Mouse (Mus musculus) CH12.LX (cell line): ENCODE data around the gene Klk8. TPM values are rescaled to one million over a fixed set of nuclear protein-coding genes. Genes with fewer than 3 reads are reported as not detected.

Source experiments
- DNase-seq: peaks from one replicate; pipeline ENCODE4 v3.0.0-alpha.2; 2013; ENCODE audit errors: extremely low read depth
- H3K27ac ChIP-seq: 2 replicates; pipeline ENCODE4 v1.5.1; 2012; ENCODE audit warnings: low read depth, mild to moderate bottlenecking, control low read depth, moderate library complexity; ENCODE audit not compliant: insufficient read depth
- H3K27me3 ChIP-seq: replicated peaks from 2 replicates; pipeline ENCODE3; 2012; ENCODE audit warnings: inconsistent platforms
- H3K36me3 ChIP-seq, 2 experiments: replicated peaks in 1 of 2; 2 replicates each; pipeline versions ENCODE3 to v1.6.1; 2012; ENCODE audit warnings: inconsistent platforms in 1 of 2, low read length in 1 of 2, mild to moderate bottlenecking in 1 of 2, mixed read lengths in 1 of 2, moderate library complexity in 1 of 2; ENCODE audit not compliant: control insufficient read depth in 1 of 2, insufficient read depth in 1 of 2
- H3K4me1 ChIP-seq, 2 experiments: 2 replicates each; pipeline ENCODE4 v1.6.1; 2012; ENCODE audit warnings: inconsistent platforms in 1 of 2, moderate library complexity in 1 of 2; ENCODE audit not compliant: insufficient read depth in 2 of 2, control insufficient read depth in 1 of 2
- H3K4me2 ChIP-seq: 2 replicates; pipeline ENCODE4 v1.6.1; 2012; ENCODE audit warnings: low read depth, mild to moderate bottlenecking, control low read depth; ENCODE audit not compliant: poor library complexity, insufficient read depth, severe bottlenecking
- H3K4me3 ChIP-seq, 3 experiments: fragments of 150-350 bp in 1 of 3; sonication (generic) in 1 of 3; replicated peaks in 1 of 3; 2 replicates each; pipeline versions ENCODE3 to v1.5.1; 2011 to 2012; ENCODE audit warnings: low read depth in 2 of 3, low read length in 2 of 3, mild to moderate bottlenecking in 2 of 3, moderate library complexity in 2 of 3, control low read depth in 1 of 3, improper control_type of control experiment in 1 of 3, inconsistent platforms in 1 of 3, mixed read lengths in 1 of 3; ENCODE audit not compliant: poor library complexity in 1 of 3
- H3K79me2 ChIP-seq: replicated peaks from 2 replicates; pipeline ENCODE4 v1.6.1; 2012; ENCODE audit warnings: mild to moderate bottlenecking, moderate library complexity; ENCODE audit not compliant: control insufficient read depth, poor library complexity, insufficient read depth, severe bottlenecking; ENCODE audit errors: extremely low read depth
- H3K9ac ChIP-seq: 2 replicates; pipeline ENCODE4 v1.6.1; 2012; ENCODE audit warnings: low read depth, mild to moderate bottlenecking, control low read depth, moderate library complexity; ENCODE audit not compliant: insufficient read depth
- H3K9me3 ChIP-seq: replicated peaks from 2 replicates; pipeline ENCODE3; 2012; ENCODE audit warnings: low read length, inconsistent platforms, mixed read lengths
- E2F4 ChIP-seq: IDR thresholded peaks from 2 replicates; pipeline ENCODE4 v1.6.1; 2011; ENCODE audit warnings: low read depth, low read length, improper control_type of control experiment; ENCODE audit not compliant: insufficient replicate concordance
- ELF1 ChIP-seq: IDR thresholded peaks from 2 replicates; pipeline ENCODE4 v1.6.1; 2014; ENCODE audit warnings: low read depth, mild to moderate bottlenecking, inconsistent platforms, low read length, improper control_type of control experiment
- GABPA ChIP-seq: IDR thresholded peaks from 2 replicates; pipeline ENCODE4 v1.6.1; 2012; ENCODE audit warnings: low read depth, low read length, improper control_type of control experiment, inconsistent platforms; ENCODE audit not compliant: insufficient replicate concordance
- IRF4 ChIP-seq: IDR thresholded peaks from 2 replicates; pipeline ENCODE4 v1.6.1; 2014; ENCODE audit warnings: low read depth, mild to moderate bottlenecking, inconsistent platforms, low read length, improper control_type of control experiment
- JUN ChIP-seq: IDR thresholded peaks from 2 replicates; pipeline ENCODE4 v1.6.1; 2011; ENCODE audit warnings: low read depth, mild to moderate bottlenecking, low read length, improper control_type of control experiment, moderate library complexity; ENCODE audit not compliant: insufficient read depth
- JUND ChIP-seq: conservative IDR thresholded peaks from 2 replicates; pipeline ENCODE4 v1.6.1; 2011; ENCODE audit warnings: low read depth, low read length, improper control_type of control experiment
- KAT2A ChIP-seq: IDR thresholded peaks from 2 replicates; pipeline ENCODE4 v1.6.1; 2012; ENCODE audit warnings: low read length, improper control_type of control experiment, inconsistent platforms; ENCODE audit not compliant: insufficient replicate concordance
- MAFK ChIP-seq: IDR thresholded peaks from 2 replicates; pipeline ENCODE4 v1.6.1; 2011; ENCODE audit warnings: low read length, improper control_type of control experiment; ENCODE audit not compliant: insufficient replicate concordance
- MAZ ChIP-seq: IDR thresholded peaks from 2 replicates; pipeline ENCODE4 v1.6.1; 2012; ENCODE audit warnings: low read depth, mild to moderate bottlenecking, inconsistent platforms, low read length, improper control_type of control experiment, moderate library complexity
- MEF2A ChIP-seq: IDR thresholded peaks from 2 replicates; pipeline ENCODE4 v1.6.1; 2014; ENCODE audit warnings: low read depth, mild to moderate bottlenecking, inconsistent platforms, low read length, improper control_type of control experiment, borderline replicate concordance
- MYC ChIP-seq: IDR thresholded peaks from 2 replicates; pipeline ENCODE4 v1.6.1; 2011; ENCODE audit warnings: low read depth, mild to moderate bottlenecking, improper control_type of control experiment, low read length
- NRF1 ChIP-seq: IDR thresholded peaks from 2 replicates; pipeline ENCODE4 v1.6.1; 2014; ENCODE audit warnings: low read depth, mild to moderate bottlenecking, inconsistent platforms, low read length, improper control_type of control experiment, moderate library complexity
- PAX5 ChIP-seq: IDR thresholded peaks from 2 replicates; pipeline ENCODE4 v1.6.1; 2012; ENCODE audit warnings: low read length, inconsistent platforms, mixed read lengths
- POLR2A ChIP-seq: IDR thresholded peaks from 2 replicates; pipeline ENCODE4 v1.6.1; 2011; ENCODE audit warnings: low read depth, mild to moderate bottlenecking, improper control_type of control experiment, low read length
- POLR2AphosphoS2 ChIP-seq: IDR thresholded peaks from 2 replicates; pipeline ENCODE4 v1.6.1; 2011; ENCODE audit warnings: low read depth, low read length, improper control_type of control experiment
- RCOR1 ChIP-seq: conservative IDR thresholded peaks from 2 replicates; pipeline ENCODE4 v1.6.1; 2012; ENCODE audit warnings: low read depth, mild to moderate bottlenecking, inconsistent platforms, low read length, improper control_type of control experiment
- SMC3 ChIP-seq: IDR thresholded peaks from 2 replicates; pipeline ENCODE4 v1.6.1; 2011; ENCODE audit warnings: low read depth, low read length, improper control_type of control experiment
- TBP ChIP-seq: conservative IDR thresholded peaks from 2 replicates; pipeline ENCODE4 v1.6.1; 2011; ENCODE audit warnings: low read depth, low read length, improper control_type of control experiment
- UBTF ChIP-seq: IDR thresholded peaks from 2 replicates; pipeline ENCODE4 v1.6.1; 2012; ENCODE audit warnings: low read depth, mild to moderate bottlenecking, inconsistent platforms, low read length, improper control_type of control experiment, moderate library complexity
- USF2 ChIP-seq: conservative IDR thresholded peaks from 2 replicates; pipeline ENCODE4 v1.6.1; 2011; ENCODE audit warnings: low read depth, low read length, improper control_type of control experiment
- ZMIZ1 ChIP-seq: IDR thresholded peaks from 2 replicates; pipeline ENCODE4 v1.6.1; 2012; ENCODE audit warnings: low read depth, mild to moderate bottlenecking, inconsistent platforms, low read length, improper control_type of control experiment
- ZNF384 ChIP-seq: IDR thresholded peaks from 2 replicates; pipeline ENCODE4 v1.6.1; 2012; ENCODE audit warnings: low read depth, low read length, improper control_type of control experiment, inconsistent platforms
- dilution Hi-C: fragments of 300-500 bp; cut with MboI; formaldehyde crosslinking; loops from 2 replicates; pipeline ENCODE4 v1.14.3; 2020; ENCODE audit warnings: low sequenced_read_pairs; ENCODE audit not compliant: extremely low pct_unique_long_range_greater_than_20kb, extremely low pct_ligation_motif_present
- in situ Hi-C: fragments of 300-500 bp; cut with MboI; formaldehyde crosslinking; loops from 3 replicates; pipeline ENCODE4 v1.14.3; 2019; ENCODE audit warnings: low sequenced_read_pairs, low pct_ligation_motif_present, low pct_unique_long_range_greater_than_20kb, mixed read lengths
- polyA plus RNA-seq: library from polyadenylated mRNA; unstranded; fragments of >175 nt; gene quantifications from 2 replicates; pipeline ENCODE4 v1.2.1, GENCODE M21; 2012; ENCODE audit warnings: low read depth; ENCODE audit not compliant: insufficient read length
- total RNA-seq, 2 experiments: library from RNA; depleted of rRNA; stranded (reverse); fragments of 300-350 nt in 1 of 2; fragments of >200 nt in 1 of 2; gene quantifications; 2 replicates each; pipeline ENCODE4 v1.2.3; 2012 to 2014

Gene Klk8
- total and polyA plus RNA-seq, 3 experiments = 5.3 to 51.2 (median 5.5) TPM

DNA sequence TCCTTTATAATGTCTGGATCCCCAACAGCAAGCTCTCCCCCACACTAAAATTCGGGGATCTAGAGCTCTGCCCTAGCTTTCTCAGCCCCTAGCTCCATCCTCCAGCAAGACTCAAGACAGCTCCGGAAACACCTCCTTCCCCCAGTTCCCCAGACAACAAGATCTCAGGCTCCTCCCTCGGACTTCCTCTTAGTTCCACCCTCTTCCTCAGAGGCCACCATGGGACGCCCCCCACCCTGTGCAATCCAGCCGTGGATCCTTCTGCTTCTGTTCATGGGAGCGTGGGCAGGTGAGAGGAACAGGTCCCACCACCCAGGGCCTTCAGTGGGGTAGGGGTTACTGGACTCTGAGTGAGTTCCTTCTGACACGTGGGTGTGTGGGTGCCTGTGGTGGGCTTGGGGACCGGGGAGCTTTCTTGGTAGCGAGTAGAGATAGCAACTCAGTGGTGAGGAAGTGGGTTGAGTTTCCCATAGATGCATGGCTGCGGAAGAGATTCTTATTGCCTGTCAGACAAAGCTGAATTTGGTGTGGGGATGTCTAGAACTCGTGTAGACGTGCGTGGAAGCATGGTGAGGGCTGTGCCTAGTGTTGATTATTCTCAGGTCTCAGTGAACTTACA, 576 bp downstream of the Klk8 start:
- H3K4me3 ChIP-seq = peak overlapping the region; percentile 7 to 72 (median 52)
- H3K4me2 ChIP-seq = peak overlapping the region; percentile 70
- peak overlapping the region; percentile 19; the same call in 1 of the 2 replicates for H3K9ac ChIP-seq
- peaks cover 87% of the 10 kb centered on the region for H3K27me3 ChIP-seq
- no peak overlapping the region for H3K27ac ChIP-seq
- TF ChIP-seq POLR2AphosphoS2 (no peak), MAFK (no peak), ZNF384 (no peak), MAZ (no peak), JUND (no peak), ELF1 (no peak), POLR2A (peak; percentile 20; the same call in 1 of the 2 replicates)
- no peaks in the 10 kb centered on the region for H3K9me3 ChIP-seq
- no peak for DNase-seq
- dilution Hi-C loops (no loop called here), in situ Hi-C loops (loop anchor here (25.0 kb wide), 1 partner anchor 311 kb away; the partner anchor contains the start of gene Iglon5)
- no peaks in the 10 kb centered on the region for H3K79me2 ChIP-seq
- H3K4me1 ChIP-seq = peaks cover 6 to 20% of the 10 kb centered on the region in 2 experiments
- peaks cover 0 to 4% of the 10 kb centered on the region in 2 experiments for H3K36me3 ChIP-seq

- dilution Hi-C loops = no loop called here
- H3K27ac ChIP-seq = no peak overlapping the region
- TF ChIP-seq TBP (no peak), GABPA (no peak), UBTF (no peak), POLR2AphosphoS2 (no peak), E2F4 (no peak), ZMIZ1 (no peak), RCOR1 (no peak), MYC (no peak), SMC3 (no peak), USF2 (no peak), POLR2A (no peak), PAX5 (no peak), JUN (no peak), JUND (no peak), MEF2A (no peak), ELF1 (no peak), IRF4 (no peak), NRF1 (no peak), MAZ (no peak), KAT2A (no peak)
Measured at GRCm38 (mm10) chr7:43799876-43800275, 2.5 kb downstream of the Klk8 start.

More at GRCm38 (mm10) chr7:43799876-43800275, 2.5 kb downstream of the Klk8 start:
- Histone ChIP-seq H3K79me2 (no peaks in the 10 kb centered on the region), H3K4me3 (no peak overlapping the region), H3K27me3 (peaks cover 86% of the 10 kb centered on the region), H3K4me1 (peaks cover 6 to 17% of the 10 kb centered on the region in 2 experiments), H3K9ac (no peak overlapping the region), H3K36me3 (peaks cover 0 to 4% of the 10 kb centered on the region in 2 experiments), H3K9me3 (no peaks in the 10 kb centered on the region), H3K4me2 (no peak overlapping the region)
- in situ Hi-C loops = loop anchor here (25.0 kb wide), 1 partner anchor 313 kb away; the partner anchor contains the start of gene Iglon5
- no peak for DNase-seq
